Mouse (Mus musculus) limb, embryonic 15.5 days (tissue): ENCODE measurements around the gene Alg1. TPM values are rescaled to one million over a fixed set of nuclear protein-coding genes. Genes with fewer than 3 reads are reported as not detected.

Source experiments
- ATAC-seq: fragments of 200-750 bp; cut with Nextera tagmentation; 2 replicates; pipeline ENCODE4 v1.8.0; 2017; ENCODE audit warnings: low read depth, moderate TSS enrichment; ENCODE audit not compliant: insufficient number of reproducible peaks, low FRiP score, low TSS enrichment
- H3K27ac ChIP-seq: fragments of 300-500 bp; sonication (generic); 2 replicates; pipeline ENCODE4 v1.5.1; 2015; ENCODE audit warnings: moderate library complexity, mild to moderate bottlenecking, inconsistent platforms
- H3K27me3 ChIP-seq: fragments of 300-500 bp; sonication (generic); 2 replicates; pipeline ENCODE4 v1.6.1; 2015; ENCODE audit warnings: inconsistent platforms
- H3K36me3 ChIP-seq: fragments of 300-500 bp; sonication (generic); 2 replicates; pipeline ENCODE4 v1.6.1; 2015; ENCODE audit warnings: inconsistent platforms
- H3K4me1 ChIP-seq: fragments of 300-500 bp; sonication (generic); 2 replicates; pipeline ENCODE4 v1.6.1; 2015; ENCODE audit warnings: inconsistent platforms
- H3K4me2 ChIP-seq: fragments of 300-500 bp; sonication (generic); 2 replicates; pipeline ENCODE4 v1.6.1; 2015; ENCODE audit warnings: mild to moderate bottlenecking, inconsistent platforms
- H3K4me3 ChIP-seq: fragments of 300-500 bp; sonication (generic); 2 replicates; pipeline ENCODE4 v1.5.1; 2015; ENCODE audit warnings: mild to moderate bottlenecking, inconsistent platforms
- H3K9ac ChIP-seq: fragments of 300-500 bp; sonication (generic); 2 replicates; pipeline ENCODE4 v1.6.1; 2015; ENCODE audit warnings: inconsistent platforms
- H3K9me3 ChIP-seq: fragments of 300-500 bp; sonication (generic); 2 replicates; pipeline ENCODE4 v1.6.1; 2016; ENCODE audit warnings: inconsistent platforms
- WGBS: fragments of 180-500 bp; shearing (Covaris S2); methylation state at CpG from one replicate; pipeline ENCODE4 v1.1.7; 2015; 5-methylcytosine and 5-hydroxymethylcytosine counted together
- microRNA-seq: library from miRNA; unstranded; fragments of <30 nt; microRNA quantifications from one replicate; pipeline ENCODE4, GENCODE M21; 2016
- polyA plus RNA-seq: library from polyadenylated mRNA; unstranded; fragments of >200 nt; fragmentation: Nextera tagmentation; extraction: Ambion mirVana; gene quantifications from 2 replicates; pipeline ENCODE4 v1.2.1, GENCODE M21; 2015

Gene Alg1
- polyA plus RNA-seq, 1 experiment from 2014 or later, result 34.4 TPM

GRCm38 (mm10) chr16:5279571-5280222 lies 46.3 kb downstream of the Alg1 start:
- no peaks in the 10 kb centered on the region for H3K4me1 ChIP-seq
- no peaks in the 10 kb centered on the region for H3K9me3 ChIP-seq
- WGBS, result 71% methylated on average over 5 of the region's 5 CpGs
- no peaks in the 10 kb centered on the region for H3K27me3 ChIP-seq
- H3K4me3 ChIP-seq, result no peak overlapping the region
- no peak for ATAC-seq
- no peak overlapping the region for H3K4me2 ChIP-seq
- H3K27ac ChIP-seq, result no peak overlapping the region
- H3K36me3 ChIP-seq, result no peaks in the 10 kb centered on the region
- no peak overlapping the region for H3K9ac ChIP-seq

GRCm38 (mm10) chr16:5282686-5283085 lies 49.3 kb downstream of the Alg1 start:
- Histone ChIP-seq H3K36me3 (no peaks in the 10 kb centered on the region), H3K4me1 (no peaks in the 10 kb centered on the region), H3K4me2 (no peak overlapping the region), H3K4me3 (no peak overlapping the region), H3K9me3 (no peaks in the 10 kb centered on the region), H3K9ac (no peak overlapping the region), H3K27me3 (no peaks in the 10 kb centered on the region), H3K27ac (no peak overlapping the region)
- 85% methylated on average over 9 of the region's 9 CpGs for WGBS
- no peak for ATAC-seq

GRCm38 (mm10) chr16:5285376-5285775 lies 52.0 kb downstream of the Alg1 start:
- 73% methylated on average over 3 of the region's 3 CpGs for WGBS
- H3K27me3 ChIP-seq, result no peaks in the 10 kb centered on the region
- H3K4me3 ChIP-seq, result no peak overlapping the region
- no peaks in the 10 kb centered on the region for H3K9me3 ChIP-seq
- ATAC-seq, result no peak
- H3K4me2 ChIP-seq, result no peak overlapping the region
- no peaks in the 10 kb centered on the region for H3K4me1 ChIP-seq
- H3K27ac ChIP-seq, result no peak overlapping the region
- no peaks in the 10 kb centered on the region for H3K36me3 ChIP-seq
- H3K9ac ChIP-seq, result no peak overlapping the region

Small RNA genes lying within 50 kb of the gene (microRNA-seq; reads per million reads assigned to microRNA genes)
- gene Gm23689, result not detected
- gene Gm26095, result not detected
- gene Mir6364, result not detected

Other genes starting within 250 kb of the Alg1 start
- not detected in 2 replicates for gene Sept12, start 235.8 kb upstream of the Alg1 start, polyA plus RNA-seq
- gene Smim22, start 226.3 kb upstream of the Alg1 start, polyA plus RNA-seq, result 5.3 and 5.8 TPM in 2 replicates
- 45.0 and 51.9 TPM in 2 replicates for gene Rogdi, start 220.1 kb upstream of the Alg1 start, polyA plus RNA-seq
- gene Glyr1, start 183.8 kb upstream of the Alg1 start, polyA plus RNA-seq, result 127 and 132 TPM in 2 replicates
- 16.9 and 19.6 TPM in 2 replicates for gene Ubn1, start 183.6 kb upstream of the Alg1 start, polyA plus RNA-seq
- gene Ppl, start 101.2 kb upstream of the Alg1 start, polyA plus RNA-seq, result 72.6 and 79.3 TPM in 2 replicates
- gene Sec14l5, start 86.5 kb upstream of the Alg1 start, polyA plus RNA-seq, result 0.09 and 0.29 TPM in 2 replicates
- gene Nagpa, start 29.6 kb upstream of the Alg1 start, polyA plus RNA-seq, result 21.3 and 21.9 TPM in 2 replicates
- 3.6 and 3.8 TPM in 2 replicates for gene AU021092, start 11.3 kb upstream of the Alg1 start, polyA plus RNA-seq
- 25.1 and 29.2 TPM in 2 replicates for gene Eef2kmt, start 22.4 kb downstream of the Alg1 start, polyA plus RNA-seq